Mouse (Mus musculus): ENCODE data around the gene Pmpca.
A peak's percentile ranks its signal among the peaks of the same experiment; 100 is the strongest.
"Not testable (repeated sequence)": the region's sequence is repeated elsewhere in the genome, so short reads cannot be mapped to it uniquely, and the experiment has no call there.

Pmpca gene

GRCm38 (mm10) chr2:26368572-26368971, 20.6 kb upstream of the Pmpca start:
- no peak for DNase-seq (ENCODE audit: low read depth, low spot score)

DNA sequence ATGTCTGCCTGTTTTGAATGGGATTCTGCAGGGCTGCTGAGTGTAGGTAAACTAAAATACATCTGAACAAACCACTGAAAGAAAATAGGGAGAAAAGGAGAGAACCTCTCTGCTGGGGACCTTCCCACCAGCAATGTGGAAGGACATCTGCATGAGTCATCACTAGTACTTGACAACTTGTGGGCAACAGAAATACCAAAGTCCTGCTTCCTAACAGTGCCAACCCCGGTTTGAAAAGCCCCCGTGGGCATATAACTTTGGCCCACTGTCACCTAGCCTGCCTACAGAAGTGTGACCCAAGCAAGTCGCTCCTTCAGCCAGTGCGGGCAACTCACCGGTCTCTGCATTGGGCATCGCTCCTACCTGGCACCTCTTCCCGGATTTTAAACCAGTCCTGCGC, 16.7 kb upstream of the Pmpca start:
- no peak for DNase-seq (ENCODE audit: low read depth, low spot score)

- peak; percentile 57 for DNase-seq (ENCODE audit: low read depth, low spot score)
Measured at GRCm38 (mm10) chr2:26380131-26380771, 8.9 kb upstream of the Pmpca start, which contains the start of gene Snapc4. Snapc4 (minus strand) TSS chr2:26380653.

DNA sequence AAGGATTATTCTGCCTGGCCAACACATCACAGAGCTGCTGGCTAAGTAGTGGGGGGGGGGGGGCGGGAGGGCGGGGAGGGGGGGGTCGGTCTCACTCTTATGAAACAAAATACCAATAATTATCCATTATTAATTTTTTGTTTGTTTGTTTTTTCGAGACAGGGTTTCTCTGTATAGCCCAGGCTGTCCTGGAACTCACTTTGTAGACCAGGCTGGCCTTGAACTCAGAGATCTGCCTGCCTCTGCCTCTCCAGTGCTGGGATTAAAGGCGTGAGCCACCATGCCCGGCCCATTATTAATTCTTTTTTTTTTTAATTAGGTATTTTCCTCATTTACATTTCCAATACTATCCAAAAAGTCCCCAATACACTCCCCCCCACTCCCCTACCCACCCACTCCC, 8.3 kb upstream of the Pmpca start:
- DNase-seq (ENCODE audit: low read depth, low spot score) = not testable (repeated sequence)

- no peak for DNase-seq (ENCODE audit: low read depth, low spot score)
Measured at GRCm38 (mm10) chr2:26387713-26388112, 1.4 kb upstream of the Pmpca start.

- DNase-seq (ENCODE audit: low read depth, low spot score) = no peak
Measured at GRCm38 (mm10) chr2:26388682-26389153, 421 bp upstream of the Pmpca start.

- DNase-seq (ENCODE audit: low read depth, low spot score) = no peak
Measured at GRCm38 (mm10) chr2:26390954-26391353, 1.8 kb downstream of the Pmpca start.

DNA sequence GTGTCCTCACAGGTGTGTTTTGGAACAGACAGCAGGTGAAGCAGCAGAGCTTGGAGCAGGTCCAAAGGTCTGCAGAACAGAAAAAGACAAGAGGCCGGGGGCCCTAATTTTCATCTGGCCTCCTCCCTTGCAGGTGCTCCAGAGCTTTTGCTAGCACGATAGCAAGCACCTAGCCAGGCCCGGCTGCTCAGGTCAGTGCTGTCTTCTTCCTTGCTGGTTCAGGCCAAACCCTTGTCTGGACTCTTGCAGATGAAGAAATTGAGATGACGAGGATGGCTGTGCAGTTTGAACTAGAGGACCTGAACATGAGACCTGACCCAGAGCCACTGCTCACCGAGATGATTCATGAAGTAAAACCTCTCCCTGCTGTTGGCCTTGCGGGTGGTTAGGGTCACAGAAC, 2.5 kb downstream of the Pmpca start:
- no peak for DNase-seq (ENCODE audit: low read depth, low spot score)

GRCm38 (mm10) chr2:26398978-26399377, 9.8 kb downstream of the Pmpca start:
- DNase-seq (ENCODE audit: low read depth, low spot score) = no peak

- DNase-seq (ENCODE audit: low read depth, low spot score) = peak; percentile 54
Measured at GRCm38 (mm10) chr2:26399647-26400046, 10.5 kb downstream of the Pmpca start.

DNA sequence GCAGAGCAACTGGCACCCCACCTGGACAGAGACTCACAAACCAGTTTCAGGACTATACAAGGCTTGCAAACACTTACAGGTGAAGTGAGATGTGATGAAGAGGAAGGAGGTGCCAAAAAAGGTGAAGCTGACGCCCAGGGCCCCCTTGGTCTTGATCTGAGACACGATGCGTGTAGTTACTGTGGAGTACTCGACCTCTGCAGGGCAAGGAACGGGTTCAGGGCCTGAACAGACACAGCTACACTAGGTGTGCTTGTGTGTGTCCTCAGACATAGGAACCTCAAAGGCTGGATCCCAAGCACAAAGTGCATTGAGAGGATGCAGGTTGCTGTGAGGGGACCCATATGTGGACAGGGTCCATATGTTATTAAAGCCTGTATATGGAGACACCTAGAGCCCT, 11.2 kb downstream of the Pmpca start:
- DNase-seq (ENCODE audit: low read depth, low spot score) = no peak

DNA sequence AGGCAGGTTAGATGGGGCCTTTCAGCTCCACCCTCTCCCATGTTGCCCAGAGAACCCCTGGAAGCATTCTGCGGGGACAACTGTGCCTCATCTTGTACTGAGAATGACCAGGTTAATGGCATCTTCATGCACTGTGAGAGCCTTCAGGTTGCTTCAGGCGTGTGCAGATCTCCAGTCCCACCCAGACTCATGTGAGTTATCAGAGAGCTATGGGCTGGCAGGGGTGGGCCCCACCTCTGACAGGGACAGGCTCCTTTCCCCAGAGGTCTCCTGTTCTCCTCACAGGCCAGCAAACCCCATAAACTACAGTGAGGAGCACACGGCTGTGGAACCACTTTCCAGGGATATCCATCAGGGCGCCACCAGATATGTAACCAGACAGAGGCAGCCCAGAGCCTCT, 11.9 kb downstream of the Pmpca start:
- DNase-seq (ENCODE audit: low read depth, low spot score) = no peak

DNA sequence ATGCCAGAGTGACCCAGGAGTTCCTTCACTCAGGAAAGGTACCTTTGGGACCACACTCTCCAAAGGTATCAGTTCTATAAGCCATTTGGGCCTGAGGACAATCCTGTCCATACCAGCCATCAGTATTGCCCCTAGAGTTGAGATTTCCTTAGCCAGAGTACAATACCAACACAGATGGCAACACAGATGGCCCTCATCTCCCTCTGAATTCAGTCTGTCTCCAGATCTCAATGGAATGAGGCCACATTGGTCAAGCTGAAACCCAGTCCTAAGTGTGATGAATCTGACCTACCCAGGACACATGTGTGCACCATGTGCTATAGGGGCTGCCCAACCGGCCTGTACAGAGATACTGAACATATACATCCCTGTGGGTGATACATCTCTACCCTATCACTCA, 13.1 kb downstream of the Pmpca start:
- DNase-seq (ENCODE audit: low read depth, low spot score) = no peak

GRCm38 (mm10) chr2:26403306-26403705, 14.2 kb downstream of the Pmpca start:
- no peak for DNase-seq (ENCODE audit: low read depth, low spot score)

- DNase-seq (ENCODE audit: low read depth, low spot score) = peak; percentile 91
Measured at GRCm38 (mm10) chr2:26408515-26409356, 19.6 kb downstream of the Pmpca start, which contains the start of gene Inpp5e. Inpp5e (minus strand) TSS chr2:26409203.

- DNase-seq (ENCODE audit: low read depth, low spot score) = no peak
Measured at GRCm38 (mm10) chr2:26409362-26409761, 20.2 kb downstream of the Pmpca start.

- no peak for DNase-seq (ENCODE audit: low read depth, low spot score)
Measured at GRCm38 (mm10) chr2:26410091-26410490, 21.0 kb downstream of the Pmpca start.

DNA sequence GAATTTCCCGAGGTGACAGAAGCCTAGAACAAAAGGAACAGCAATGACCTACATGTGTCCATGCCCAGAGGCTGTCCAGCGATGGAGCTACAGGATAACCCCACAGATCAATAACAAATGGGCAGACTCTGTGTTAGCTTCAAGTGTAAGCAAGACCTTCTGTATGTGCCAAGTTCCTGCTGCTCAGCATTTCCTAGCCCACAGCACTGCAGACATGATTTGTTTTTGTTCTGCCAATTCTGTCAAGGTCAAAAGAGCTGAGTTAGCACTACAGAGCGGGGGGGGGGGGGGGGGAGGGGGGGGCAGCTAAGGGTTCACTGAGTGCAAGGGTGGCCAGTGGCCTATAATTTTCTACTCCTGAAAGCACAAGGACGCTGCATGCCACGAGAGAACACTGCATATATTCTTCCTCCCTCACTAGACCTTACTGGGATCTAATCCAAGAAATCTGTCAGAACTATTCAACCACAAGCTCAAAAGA, 21.8 kb downstream of the Pmpca start:
- no peak for DNase-seq (ENCODE audit: low read depth, low spot score)

GRCm38 (mm10) chr2:26417066-26417465, 27.9 kb downstream of the Pmpca start:
- DNase-seq (ENCODE audit: low read depth, low spot score) = no peak

GRCm38 (mm10) chr2:26418120-26418519, 29.0 kb downstream of the Pmpca start:
- DNase-seq (ENCODE audit: low read depth, low spot score) = no peak

GRCm38 (mm10) chr2:26421969-26422368, 32.8 kb downstream of the Pmpca start:
- DNase-seq (ENCODE audit: low read depth, low spot score) = no peak

DNA sequence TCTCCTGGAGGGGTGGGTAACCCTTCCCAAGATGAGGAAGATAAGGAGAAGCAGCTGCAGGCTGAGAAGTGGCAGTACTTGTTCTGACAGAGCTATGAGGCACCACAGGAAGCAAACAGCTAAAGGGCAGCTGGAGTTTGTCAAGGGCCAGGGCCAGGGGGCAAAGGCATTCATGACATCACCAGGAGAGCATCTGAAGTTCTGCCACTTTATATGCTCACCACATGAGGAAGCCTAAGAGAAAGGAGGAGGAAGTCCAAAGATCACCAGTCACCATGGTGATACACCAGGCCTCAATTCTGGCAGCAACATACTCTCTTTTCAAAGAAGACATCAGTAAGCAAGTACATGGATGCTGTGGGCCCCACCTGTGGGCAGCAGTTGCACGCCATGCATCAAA, 33.9 kb downstream of the Pmpca start:
- no peak for DNase-seq (ENCODE audit: low read depth, low spot score)

DNA sequence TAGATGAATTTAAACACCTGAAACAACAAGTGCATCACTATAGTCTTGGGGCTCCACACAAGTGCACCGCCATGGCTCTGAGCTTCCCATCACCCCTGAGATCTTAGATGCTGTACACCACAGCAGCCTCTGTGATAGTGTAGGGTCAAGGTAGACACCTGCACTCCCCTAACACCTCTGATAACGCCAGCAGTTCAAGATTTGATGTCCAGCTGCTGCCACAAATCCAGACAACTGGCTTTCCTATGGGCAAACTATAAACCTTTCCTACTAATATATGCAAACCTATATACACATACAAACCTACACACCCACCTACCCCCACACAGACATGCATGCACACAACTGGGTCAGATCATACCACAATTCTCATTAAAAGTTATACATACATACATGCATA, 35.4 kb downstream of the Pmpca start:
- no peak for DNase-seq (ENCODE audit: low read depth, low spot score)
